Mouse (Mus musculus) lung, adult 2 months (tissue): ENCODE measurements around the gene Bicc1. TPM values are rescaled to one million over a fixed set of nuclear protein-coding genes. Genes with fewer than 3 reads are reported as not detected.

Experiments
- DNase-seq: peaks from one replicate; pipeline ENCODE4 v3.0.0; 2022
- H3K4me1 ChIP-seq: fragments of 200-500 bp; 2 replicates; pipeline ENCODE4 v1.6.1; 2011; ENCODE audit warnings: low read length; ENCODE audit not compliant: control insufficient read depth, insufficient read depth
- H3K4me3 ChIP-seq: fragments of 200-500 bp; replicated peaks from 2 replicates; pipeline ENCODE3; 2011; ENCODE audit warnings: low read depth, mild to moderate bottlenecking, control low read depth, low read length; ENCODE audit errors: extremely low read depth
- CTCF ChIP-seq: fragments of 200-500 bp; IDR thresholded peaks from 2 replicates; pipeline ENCODE4 v1.5.1; 2011; ENCODE audit warnings: mild to moderate bottlenecking, low read length, control low read depth; ENCODE audit not compliant: insufficient read depth
- POLR2A ChIP-seq: fragments of 200-500 bp; IDR thresholded peaks from 2 replicates; pipeline ENCODE4 v1.6.1; 2011; ENCODE audit warnings: low read depth, mild to moderate bottlenecking, control low read depth, low read length, borderline replicate concordance; ENCODE audit errors: extremely low read depth
- WGBS: fragments of 180-500 bp; shearing (Covaris S2); methylation state at CpG from one replicate; pipeline ENCODE4 v1.1.7; 2018; 5-methylcytosine and 5-hydroxymethylcytosine counted together
- polyA plus RNA-seq: library from polyadenylated mRNA; depleted of rRNA; stranded (reverse); fragments of >200 nt; gene quantifications from 2 replicates; pipeline ENCODE4 v1.2.3, GENCODE M21; 2012

Gene Bicc1
- polyA plus RNA-seq, 1 experiment, result 23.5 TPM

DNA sequence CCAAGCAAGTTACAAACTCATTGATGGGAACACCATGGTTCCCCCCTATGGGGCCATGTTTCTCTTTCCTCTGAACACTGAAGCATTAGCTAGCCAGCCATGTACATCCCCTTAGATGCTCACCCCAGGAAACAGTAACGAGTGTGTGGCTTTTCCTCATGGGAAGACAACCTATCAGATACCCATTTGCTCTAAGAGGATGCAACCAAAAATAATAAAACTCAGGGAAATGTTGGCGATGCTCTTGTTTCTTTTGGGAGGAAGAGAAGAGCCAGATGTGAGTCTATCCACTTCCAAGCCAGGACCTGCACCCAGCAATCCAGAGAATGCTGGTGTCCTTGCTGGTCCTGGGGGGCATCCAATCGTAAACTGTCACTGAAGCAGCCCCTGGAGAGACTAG is 136.0 kb downstream of the Bicc1 start:
- WGBS, result 67% methylated on average over 3 of the region's 3 CpGs
- TF ChIP-seq CTCF, result no peak
- TF ChIP-seq POLR2A, result no peak
- peaks cover 17% of the 10 kb centered on the region for H3K4me1 ChIP-seq
- no peak overlapping the region for H3K4me3 ChIP-seq
- DNase-seq, result no peak

- no peak for DNase-seq
- WGBS, result 82% methylated on average over 5 of the region's 5 CpGs
- Histone ChIP-seq H3K4me1 (peaks cover 9% of the 10 kb centered on the region), H3K4me3 (no peak overlapping the region)
- TF ChIP-seq CTCF (no peak), POLR2A (no peak)
Measured at GRCm38 (mm10) chr10:71020459-71020858, 139.0 kb downstream of the Bicc1 start.

DNA sequence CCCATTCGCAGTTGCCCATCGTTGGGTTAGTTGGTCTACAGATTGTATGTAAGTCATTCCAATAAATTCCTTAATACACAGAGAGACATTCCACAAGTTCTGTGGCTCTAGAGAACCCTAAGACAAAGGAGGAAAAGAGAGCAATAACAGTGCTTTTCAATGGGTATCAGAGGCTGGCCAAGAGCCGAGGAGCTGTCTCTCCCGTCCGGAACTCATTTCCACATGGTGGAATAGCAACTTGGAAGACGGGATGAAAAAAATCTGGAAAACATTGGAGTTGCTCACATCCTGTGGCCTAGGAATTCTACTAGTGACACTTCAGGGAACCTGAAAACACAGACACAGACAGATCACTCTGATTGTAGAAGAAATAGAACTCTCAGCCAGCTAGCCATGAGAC is 139.7 kb downstream of the Bicc1 start:
- H3K4me1 ChIP-seq, result peaks cover 5% of the 10 kb centered on the region
- 84% methylated on average over 6 of the region's 6 CpGs for WGBS
- H3K4me3 ChIP-seq, result no peak overlapping the region
- DNase-seq, result no peak
- no peak for TF ChIP-seq CTCF
- TF ChIP-seq POLR2A, result no peak

GRCm38 (mm10) chr10:71009771-71010496 is 149.6 kb downstream of the Bicc1 start:
- Histone ChIP-seq H3K4me3 (no peak overlapping the region), H3K4me1 (no peaks in the 10 kb centered on the region)
- TF ChIP-seq POLR2A (no peak), CTCF (no peak)
- no peak for DNase-seq
- 58% methylated on average over 19 of the region's 19 CpGs for WGBS

DNA sequence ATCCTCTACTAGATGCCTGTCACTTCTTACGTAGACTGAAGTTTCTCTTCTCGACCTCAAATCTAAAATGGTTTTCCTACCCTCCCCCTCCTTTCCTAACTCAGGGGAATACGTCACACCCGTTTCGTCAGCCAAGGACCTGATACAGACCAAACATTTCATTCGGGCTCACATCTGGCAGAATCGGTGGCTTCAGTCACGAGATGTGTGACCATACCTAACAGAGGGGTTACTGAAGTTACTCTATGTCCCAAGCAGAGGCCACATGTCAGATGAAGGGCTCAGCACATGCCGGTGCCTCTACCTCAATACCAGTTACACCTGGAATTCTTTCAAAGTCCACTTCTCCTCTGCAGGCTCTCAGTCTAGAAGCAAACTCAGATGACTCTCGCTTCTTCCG is 150.8 kb downstream of the Bicc1 start:
- 79% methylated on average over 11 of the region's 11 CpGs for WGBS
- DNase-seq, result no peak
- no peak for TF ChIP-seq CTCF
- no peak for TF ChIP-seq POLR2A
- Histone ChIP-seq H3K4me1 (no peaks in the 10 kb centered on the region), H3K4me3 (no peak overlapping the region)

DNA sequence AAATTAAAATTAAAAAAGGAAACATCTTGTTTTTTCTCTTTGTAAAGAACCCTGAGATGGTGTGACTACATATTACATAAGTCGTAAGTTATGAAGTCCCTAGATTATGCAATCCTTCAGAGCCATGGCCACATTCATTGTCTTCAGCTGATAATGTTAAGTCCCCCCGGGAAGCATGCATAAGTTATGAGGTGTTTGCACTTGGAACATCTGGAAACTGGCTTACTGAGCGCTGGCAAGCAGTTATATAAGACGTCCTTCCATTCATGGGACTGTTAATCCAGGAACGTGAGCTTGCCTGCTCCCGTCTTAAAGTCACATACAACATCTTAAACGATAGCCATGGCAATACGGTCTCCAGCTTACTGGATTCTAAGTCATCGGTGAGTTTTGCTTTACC is 151.5 kb downstream of the Bicc1 start:
- Histone ChIP-seq H3K4me3 (no peak overlapping the region), H3K4me1 (no peaks in the 10 kb centered on the region)
- WGBS, result 71% methylated on average over 9 of the region's 9 CpGs
- no peak for DNase-seq
- no peak for TF ChIP-seq CTCF
- no peak for TF ChIP-seq POLR2A

- 76% methylated on average over 5 of the region's 5 CpGs for WGBS
- Histone ChIP-seq H3K4me3 (no peak overlapping the region), H3K4me1 (no peaks in the 10 kb centered on the region)
- DNase-seq, result no peak
- no peak for TF ChIP-seq POLR2A
- TF ChIP-seq CTCF, result no peak
Measured at GRCm38 (mm10) chr10:71007516-71007915, 152.0 kb downstream of the Bicc1 start.

GRCm38 (mm10) chr10:71007001-71007400 is 152.5 kb downstream of the Bicc1 start:
- no peak for TF ChIP-seq CTCF
- no peak for TF ChIP-seq POLR2A
- no peaks in the 10 kb centered on the region for H3K4me1 ChIP-seq
- DNase-seq, result no peak
- WGBS, result 89% methylated on average over 3 of the region's 3 CpGs
- no peak overlapping the region for H3K4me3 ChIP-seq

GRCm38 (mm10) chr10:71002871-71003270 is 156.6 kb downstream of the Bicc1 start:
- no peak for DNase-seq
- TF ChIP-seq POLR2A (no peak), CTCF (no peak)
- Histone ChIP-seq H3K4me3 (no peak overlapping the region), H3K4me1 (no peaks in the 10 kb centered on the region)
- WGBS, result 82% methylated on average over 2 of the region's 2 CpGs

DNA sequence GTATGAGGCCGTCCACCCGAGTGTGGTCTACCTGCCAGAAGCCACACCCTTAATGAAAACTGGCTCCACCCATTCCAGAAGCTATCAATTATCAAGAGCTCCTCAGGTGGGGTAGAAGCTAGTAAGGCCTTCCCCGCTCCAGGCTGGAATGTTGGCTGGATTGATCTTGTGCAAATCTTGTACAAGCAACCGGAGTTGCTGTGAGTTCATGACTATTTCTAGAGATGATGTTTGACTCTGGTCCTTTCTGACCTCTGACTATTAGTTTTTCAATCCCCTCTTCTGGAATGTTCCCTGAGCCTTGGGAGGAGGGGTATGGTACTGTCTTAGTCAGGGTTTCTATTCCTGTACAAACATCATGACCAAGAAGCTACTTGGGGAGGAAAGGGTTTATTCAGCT is 157.3 kb downstream of the Bicc1 start:
- WGBS, result 94% methylated on average over 4 of the region's 4 CpGs
- no peak for TF ChIP-seq POLR2A
- TF ChIP-seq CTCF, result no peak
- DNase-seq, result no peak
- Histone ChIP-seq H3K4me1 (no peaks in the 10 kb centered on the region), H3K4me3 (no peak overlapping the region)
